Mouse (Mus musculus): Measurements from ENCODE around the gene H1fx.
"Not testable (repeated sequence)": the region's sequence is repeated elsewhere in the genome, so short reads cannot be mapped to it uniquely, and the experiment has no call there.

Gene H1fx

DNA sequence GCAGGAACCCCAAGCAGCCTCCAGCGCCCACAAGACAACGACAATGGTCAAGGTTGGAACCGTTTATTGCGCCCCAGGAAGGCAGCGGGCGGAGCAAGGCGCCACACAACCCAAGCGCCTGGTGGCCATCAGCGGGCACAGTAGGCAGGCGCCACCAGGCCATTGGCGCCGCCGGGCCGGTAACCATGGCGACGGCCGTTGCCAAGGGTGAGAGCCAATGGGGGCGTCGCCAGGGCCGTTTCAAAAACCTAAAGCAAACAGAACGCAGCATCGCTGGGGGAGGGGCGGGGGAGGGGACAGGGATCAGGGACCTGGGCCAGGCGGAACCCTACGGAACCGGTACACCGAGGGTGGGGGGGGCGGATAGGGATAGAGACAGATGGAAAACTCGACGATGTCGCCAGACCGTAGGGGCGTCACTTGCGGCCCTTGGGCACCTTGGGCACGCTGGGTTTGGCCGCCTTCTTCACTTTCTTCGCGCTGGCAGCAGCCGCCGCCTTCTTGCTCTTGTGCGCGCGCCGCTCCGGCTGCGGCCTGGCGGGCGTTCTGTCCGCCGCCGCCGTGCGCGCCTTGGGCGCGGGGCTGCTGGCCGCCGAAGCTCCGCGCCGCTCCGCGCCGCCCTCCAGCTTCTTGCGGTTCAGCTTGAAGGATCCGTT lies 935 bp downstream of the H1fx start:
- peak; percentile 70 for DNase-seq (ENCODE audit: low read depth, low spot score)

DNA sequence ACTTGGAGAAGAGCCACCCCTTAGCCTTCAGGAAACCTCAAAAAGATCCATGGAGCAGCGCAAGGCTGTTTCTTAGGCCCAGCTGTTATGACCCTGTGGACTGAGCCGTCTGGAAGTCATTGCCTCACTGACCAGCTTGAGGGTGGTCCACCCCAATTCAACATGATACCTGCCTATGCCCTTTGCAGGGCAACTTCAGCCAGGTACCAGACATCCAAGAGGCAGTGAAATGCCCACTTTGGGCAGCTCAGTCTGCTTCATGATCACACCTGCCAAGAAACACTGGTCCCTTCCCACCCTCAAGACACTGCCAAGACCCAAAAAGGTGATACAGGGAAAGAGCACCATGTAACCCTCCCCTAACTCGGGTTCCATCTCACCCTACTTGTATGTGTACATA lies 1.7 kb downstream of the H1fx start:
- no peak for DNase-seq (ENCODE audit: low read depth, low spot score)

GRCm38 (mm10) chr6:87970041-87970440 lies 11.4 kb downstream of the H1fx start:
- DNase-seq (ENCODE audit: low read depth, low spot score), result no peak

GRCm38 (mm10) chr6:87962457-87962856 lies 19.0 kb downstream of the H1fx start:
- not testable (repeated sequence) for DNase-seq (ENCODE audit: low read depth, low spot score)

GRCm38 (mm10) chr6:87942179-87942578 lies 39.3 kb downstream of the H1fx start:
- DNase-seq (ENCODE audit: low read depth, low spot score), result no peak

DNA sequence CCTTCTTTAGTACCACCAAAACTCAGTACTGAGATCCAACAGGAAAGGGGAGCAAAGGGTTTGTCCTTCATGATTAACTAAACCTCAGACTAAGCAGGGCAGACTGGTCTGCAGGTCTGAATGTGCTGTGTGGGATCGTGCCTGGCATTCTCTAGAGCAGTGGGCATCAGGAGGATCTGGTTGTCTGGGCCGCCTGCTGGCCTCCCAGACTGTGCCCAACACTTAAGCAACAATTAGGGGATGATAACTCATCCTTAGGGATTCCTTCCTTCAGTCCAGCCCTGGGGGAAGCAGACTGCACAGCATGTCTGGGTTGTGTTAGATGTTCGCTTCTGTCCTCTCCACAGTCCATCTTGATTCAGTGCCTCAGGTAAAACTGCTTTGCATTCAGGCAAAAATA lies 42.5 kb downstream of the H1fx start:
- DNase-seq (ENCODE audit: low read depth, low spot score), result no peak

DNA sequence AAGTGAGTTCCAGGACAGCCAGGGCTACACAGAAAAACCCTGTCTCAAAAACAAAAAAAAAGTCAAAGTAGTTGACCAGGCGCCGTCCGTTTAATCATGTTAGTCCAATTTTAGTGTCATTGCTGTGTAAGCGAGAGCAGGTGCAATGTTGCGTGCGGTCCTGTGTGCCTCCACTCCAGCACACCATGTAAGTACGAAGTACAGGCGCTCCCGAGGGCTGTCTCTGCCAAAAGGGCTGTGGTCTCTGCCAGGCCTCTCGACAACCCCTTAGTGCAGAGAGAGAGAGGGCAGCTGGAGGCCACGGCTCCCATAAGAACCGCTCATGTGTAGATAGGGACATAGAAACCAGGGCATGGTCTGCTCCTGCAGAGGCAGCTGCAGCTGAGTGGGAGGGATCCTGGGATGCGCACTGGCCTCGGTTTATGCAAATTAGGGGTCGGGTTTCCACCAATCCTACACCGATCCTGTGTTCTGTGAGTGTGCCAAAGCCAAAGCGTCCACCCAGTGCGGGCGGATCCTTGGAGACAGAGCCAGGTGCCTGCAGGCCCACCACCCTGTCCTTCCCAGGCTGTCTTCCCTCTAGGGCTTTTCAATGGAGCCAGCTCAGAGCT lies 44.2 kb downstream of the H1fx start:
- DNase-seq (ENCODE audit: low read depth, low spot score), result no peak

GRCm38 (mm10) chr6:87935037-87935436 lies 46.4 kb downstream of the H1fx start:
- no peak for DNase-seq (ENCODE audit: low read depth, low spot score)

All from telencephalon, adult 2 months (tissue).